Mouse (Mus musculus) olfactory bulb, adult 2 months (tissue): ENCODE data around the gene Polr3h. TPM values are rescaled to one million over a fixed set of nuclear protein-coding genes. Genes with fewer than 3 reads are reported as not detected.

Experiments
- H3K27ac ChIP-seq: fragments of 200-500 bp; 2 replicates; pipeline ENCODE4 v1.5.1; 2012; ENCODE audit warnings: low read depth, low read length; ENCODE audit not compliant: insufficient read depth
- H3K4me1 ChIP-seq: fragments of 200-500 bp; 2 replicates; pipeline ENCODE4 v1.6.1; 2012; ENCODE audit warnings: low read length; ENCODE audit not compliant: control insufficient read depth, insufficient read depth
- H3K4me3 ChIP-seq: fragments of 200-500 bp; 2 replicates; pipeline ENCODE4 v1.5.1; 2012; ENCODE audit warnings: mild to moderate bottlenecking, low read depth, low read length, moderate library complexity; ENCODE audit not compliant: insufficient read depth
- CTCF ChIP-seq: fragments of 200-500 bp; IDR thresholded peaks from 2 replicates; pipeline ENCODE4 v1.5.1; 2012; ENCODE audit warnings: low read depth, mild to moderate bottlenecking, low read length, moderate library complexity; ENCODE audit not compliant: insufficient read depth
- POLR2A ChIP-seq: fragments of 200-500 bp; IDR thresholded peaks from 2 replicates; pipeline ENCODE4 v1.6.1; 2012; ENCODE audit warnings: mild to moderate bottlenecking, low read depth, low read length, moderate library complexity; ENCODE audit not compliant: insufficient read depth
- WGBS: fragments of 180-500 bp; shearing (Covaris S2); methylation state at CpG from one replicate; pipeline ENCODE4 v1.1.7; 2018; 5-methylcytosine and 5-hydroxymethylcytosine counted together
- polyA plus RNA-seq: library from polyadenylated mRNA; stranded (reverse); fragments of >200 nt; gene quantifications from 2 replicates; pipeline ENCODE4 v1.2.4, GENCODE M21; 2012; ENCODE audit warnings: low replicate concordance; ENCODE audit not compliant: missing spikeins, insufficient read depth, insufficient read length

Polr3h gene
- polyA plus RNA-seq, 1 experiment, result not detected

- TF ChIP-seq CTCF (no peak), POLR2A (no peak)
- Histone ChIP-seq H3K4me1 (peaks cover 8% of the 10 kb centered on the region; the same call in 1 of the 2 replicates), H3K4me3 (no peak overlapping the region), H3K27ac (peak overlapping the region; percentile 72; the same call in 1 of the 2 replicates)
- 47% methylated on average over 7 of the region's 7 CpGs for WGBS
Observed at GRCm38 (mm10) chr15:81891140-81891802, 34.8 kb downstream of the Polr3h start.

DNA sequence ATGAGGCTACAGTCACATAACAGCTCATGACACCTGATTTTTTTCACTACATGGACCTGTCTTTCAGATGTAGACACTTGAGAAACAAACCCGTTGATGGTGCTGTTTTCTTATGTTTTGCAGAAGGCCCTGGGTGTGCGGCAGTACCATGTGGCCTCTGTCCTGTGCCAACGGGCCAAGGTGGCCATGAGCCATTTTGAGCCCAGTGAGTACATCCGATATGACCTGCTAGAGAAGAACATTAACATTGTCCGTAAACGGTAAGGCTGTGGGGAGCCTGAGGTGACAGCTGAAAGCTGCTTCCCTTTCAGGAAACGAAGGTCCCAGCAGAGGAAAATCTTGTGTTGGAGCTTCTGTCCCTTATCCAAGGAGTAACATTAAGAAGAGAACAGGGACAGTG, 36.9 kb downstream of the Polr3h start:
- TF ChIP-seq CTCF (no peak), POLR2A (no peak)
- WGBS, result 85% methylated on average over 7 of the region's 7 CpGs

GRCm38 (mm10) chr15:81886795-81887550, 39.1 kb downstream of the Polr3h start:
- no peak overlapping the region for H3K4me3 ChIP-seq
- H3K27ac ChIP-seq, result no peak overlapping the region
- WGBS, result 77% methylated on average over 6 of the region's 6 CpGs
- TF ChIP-seq CTCF (no peak), POLR2A (no peak)
- peaks cover 9% of the 10 kb centered on the region; the same call in 1 of the 2 replicates for H3K4me1 ChIP-seq

More for the DNA sequence above, 36.9 kb downstream of the Polr3h start:
- Histone ChIP-seq H3K4me1 (peaks cover 8% of the 10 kb centered on the region; the same call in 1 of the 2 replicates), H3K4me3 (no peak overlapping the region), H3K27ac (no peak overlapping the region)

- no peak for TF ChIP-seq CTCF
- no peak for TF ChIP-seq POLR2A
- H3K27ac ChIP-seq, result no peak overlapping the region
- WGBS, result 37% methylated on average over 3 of the region's 3 CpGs
- peaks cover 8% of the 10 kb centered on the region for H3K4me1 ChIP-seq
- no peak overlapping the region for H3K4me3 ChIP-seq
Observed at GRCm38 (mm10) chr15:81885418-81885934, 40.6 kb downstream of the Polr3h start.

DNA sequence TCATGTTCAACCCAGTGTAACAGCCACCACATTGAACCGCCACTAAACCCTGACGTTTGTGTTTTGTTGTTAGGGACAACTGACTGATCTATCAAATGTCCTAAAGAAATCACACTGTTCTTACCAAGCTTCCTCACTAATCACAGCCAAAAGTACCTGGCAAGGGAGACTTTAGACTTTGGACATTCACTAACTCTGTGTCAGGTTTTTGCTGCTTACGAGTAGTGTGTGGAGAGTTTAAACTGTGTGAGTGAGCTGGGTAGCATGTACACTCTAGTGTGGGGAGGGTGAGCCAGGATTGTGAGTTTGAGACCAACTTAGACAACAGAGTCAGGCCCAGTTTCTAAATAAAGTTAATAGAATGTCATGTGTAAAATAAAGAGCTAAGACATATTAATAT, 43.7 kb downstream of the Polr3h start:
- Histone ChIP-seq H3K4me1 (peaks cover 20% of the 10 kb centered on the region), H3K27ac (no peak overlapping the region), H3K4me3 (no peak overlapping the region)
- 76% methylated on average over 3 of the region's 3 CpGs for WGBS
- TF ChIP-seq CTCF, result no peak

DNA sequence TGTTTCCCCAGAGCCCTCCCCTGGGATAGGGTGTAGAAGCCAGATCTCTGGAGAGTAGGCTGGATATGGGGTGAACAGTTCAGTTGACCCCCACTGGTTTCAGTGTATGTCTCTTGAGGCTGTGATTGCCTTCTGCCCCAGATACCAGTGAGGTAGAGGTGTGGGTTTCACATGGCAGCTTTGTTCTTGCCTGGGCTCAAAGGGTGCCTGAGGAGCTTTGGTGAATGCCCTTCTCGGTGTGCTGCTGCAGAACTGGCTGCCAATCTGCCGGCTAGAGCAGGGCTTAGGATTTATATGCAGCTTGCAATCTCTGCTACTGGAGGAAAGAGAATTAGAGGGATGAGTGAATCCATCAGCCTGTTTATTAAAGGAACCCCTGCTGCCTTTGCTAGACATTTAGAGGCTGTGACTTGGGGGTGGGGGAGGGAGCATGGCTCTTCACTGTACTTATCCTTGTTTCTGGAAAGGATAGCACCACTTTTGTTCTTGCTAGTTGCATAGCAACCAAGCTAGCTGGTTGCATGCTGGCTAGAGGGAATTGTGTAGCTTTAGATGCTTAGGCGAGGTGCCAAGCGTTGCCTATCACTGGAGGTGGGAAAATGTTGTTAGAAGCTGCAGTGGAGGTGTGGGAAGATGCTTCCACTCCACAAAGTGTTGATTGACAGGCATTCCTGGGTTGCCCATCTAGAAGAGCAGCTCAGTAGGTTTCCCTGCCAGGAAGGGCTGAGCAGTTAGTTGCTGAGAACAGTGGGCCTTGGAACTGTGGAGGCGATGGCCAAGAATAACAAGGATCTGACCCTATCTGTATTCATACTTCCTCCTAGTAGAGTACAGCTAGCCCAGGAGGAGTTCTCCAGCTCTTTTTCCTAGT, 46.3 kb downstream of the Polr3h start:
- Histone ChIP-seq H3K4me3 (peak overlapping the region; percentile 1; the same call in 1 of the 2 replicates), H3K27ac (peak overlapping the region; percentile 94), H3K4me1 (peaks cover 17% of the 10 kb centered on the region)
- TF ChIP-seq CTCF (no peak), POLR2A (no peak)
- 4% methylated on average over 5 of the region's 5 CpGs for WGBS

GRCm38 (mm10) chr15:81872262-81873136, 53.5 kb downstream of the Polr3h start, which contains the start of gene Aco2:
Aco2 (plus strand) TSS chr15:81872309.
- no peak for TF ChIP-seq CTCF
- peak; percentile 46; the same call in 1 of the 2 replicates for TF ChIP-seq POLR2A
- peak within 1 kb of the TSS; percentile 99 for H3K4me3 ChIP-seq
- under 1% methylated on average over 53 of the region's 53 CpGs for WGBS
- peak within 1 kb of the TSS; percentile 100 for H3K27ac ChIP-seq
- H3K4me1 ChIP-seq, result peaks cover 2% of the 10 kb centered on the region
